Mouse (Mus musculus): ENCODE data around the gene 4921536K21Rik.

GRCm38 (mm10) chr11:3912875-3913271 lies 18.0 kb upstream of the 4921536K21Rik start:
- TF ChIP-seq CTCF (IDR thresholded peaks at IDR 0.05; ENCODE audit: control insufficient read depth, insufficient read depth, insufficient replicate concordance, low read depth, low read length) (no peak), POLR2A (IDR thresholded peaks at IDR 0.05; ENCODE audit: control insufficient read depth, low read depth, low read length) (no peak)

All from testis, adult 2 months (tissue).